Mouse (Mus musculus) heart, adult 2 months (tissue): ENCODE data around the gene Apof. TPM values are rescaled to one million over a fixed set of nuclear protein-coding genes. Genes with fewer than 3 reads are reported as not detected.
A peak's percentile ranks its signal among the peaks of the same experiment; 100 is the strongest.

Source experiments
- DNase-seq, 2 experiments: peaks; one replicate each; pipeline ENCODE4 v3.0.0; 2021
- H3K27ac ChIP-seq: fragments of 200-600 bp; 2 replicates; pipeline ENCODE4 v1.8.1; 2022
- H3K27me3 ChIP-seq: fragments of 200-500 bp; 2 replicates; pipeline ENCODE4 v1.6.1; 2012; ENCODE audit warnings: mild to moderate bottlenecking, low read length, inconsistent platforms, mixed read lengths; ENCODE audit not compliant: control insufficient read depth, insufficient read depth
- H3K36me3 ChIP-seq: fragments of 200-500 bp; 2 replicates; pipeline ENCODE4 v1.6.1; 2012; ENCODE audit warnings: low read length, inconsistent platforms; ENCODE audit not compliant: control insufficient read depth, insufficient read depth
- H3K4me1 ChIP-seq: fragments of 200-500 bp; 2 replicates; pipeline ENCODE4 v1.6.1; 2011; ENCODE audit warnings: low read length; ENCODE audit not compliant: control insufficient read depth, insufficient read depth
- H3K4me3 ChIP-seq: fragments of 200-600 bp; 2 replicates; pipeline ENCODE4 v1.8.1; 2022
- H3K79me2 ChIP-seq: fragments of 200-500 bp; replicated peaks from 2 replicates; pipeline ENCODE4 v1.6.1; 2012; ENCODE audit warnings: mild to moderate bottlenecking, inconsistent platforms, low read length, moderate library complexity, mixed read lengths; ENCODE audit not compliant: control insufficient read depth, insufficient read depth
- H3K9ac ChIP-seq: fragments of 200-500 bp; 2 replicates; pipeline ENCODE4 v1.6.1; 2012; ENCODE audit warnings: low read depth, mild to moderate bottlenecking, control low read depth, inconsistent platforms, low read length, mixed read lengths
- CTCF ChIP-seq: fragments of 200-600 bp; IDR thresholded peaks from 2 replicates; pipeline ENCODE4 v1.8.1; 2022; ENCODE audit warnings: antibody characterized with exemption, mild to moderate bottlenecking, moderate library complexity
- EP300 ChIP-seq: fragments of 200-500 bp; IDR thresholded peaks from 2 replicates; pipeline ENCODE4 v1.6.1; 2011; ENCODE audit warnings: low read depth, low read length, control low read depth; ENCODE audit not compliant: insufficient read depth
- POLR2A ChIP-seq: fragments of 200-500 bp; IDR thresholded peaks from 2 replicates; pipeline ENCODE4 v1.6.1; 2011; ENCODE audit warnings: mild to moderate bottlenecking, low read depth, low read length, control low read depth; ENCODE audit not compliant: insufficient read depth
- WGBS: fragments of 180-500 bp; shearing (Covaris S2); methylation state at CpG from one replicate; pipeline ENCODE4 v1.1.7; 2018; 5-methylcytosine and 5-hydroxymethylcytosine counted together
- intact Hi-C: fragments of 180-260 bp; cut with DNase I; formaldehyde crosslinking; loops from one replicate; pipeline ENCODE4 v1.15.1; 2025
- polyA plus RNA-seq: library from polyadenylated mRNA; depleted of rRNA; stranded (reverse); fragments of >200 nt; gene quantifications from 2 replicates; pipeline ENCODE4 v1.2.3, GENCODE M21; 2012; rRNA removed
- total RNA-seq, 2 experiments: library from RNA; stranded (reverse); gene quantifications; 2 replicates each; pipeline ENCODE4 v1.2.3; 2021

Apof gene
- total and polyA plus RNA-seq, 3 experiments = not detected

- no peak for TF ChIP-seq POLR2A
- TF ChIP-seq CTCF = no peak
- TF ChIP-seq EP300 = no peak
- intact Hi-C loops = no loop called here
- WGBS = 93% methylated on average over 7 of the region's 7 CpGs
- H3K4me1 ChIP-seq = no peaks in the 10 kb centered on the region
- H3K27me3 ChIP-seq = no peaks in the 10 kb centered on the region
- H3K36me3 ChIP-seq = no peaks in the 10 kb centered on the region
- no peak overlapping the region for H3K27ac ChIP-seq
- no peak overlapping the region for H3K4me3 ChIP-seq
- H3K9ac ChIP-seq = no peak overlapping the region
- H3K79me2 ChIP-seq = no peaks in the 10 kb centered on the region
- DNase-seq = no peak
Observed at GRCm38 (mm10) chr10:128309654-128310053, 41.2 kb downstream of the Apof start.

- TF ChIP-seq EP300 (no peak), POLR2A (no peak), CTCF (no peak)
- Histone ChIP-seq H3K36me3 (no peaks in the 10 kb centered on the region), H3K9ac (no peak overlapping the region), H3K79me2 (no peaks in the 10 kb centered on the region), H3K4me1 (no peaks in the 10 kb centered on the region), H3K4me3 (no peak overlapping the region), H3K27me3 (no peaks in the 10 kb centered on the region), H3K27ac (no peak overlapping the region)
- 34% methylated on average over 11 of the region's 11 CpGs for WGBS
- peak; percentile 20 to 33 for DNase-seq
- intact Hi-C loops = no loop called here
Observed at GRCm38 (mm10) chr10:128310177-128310576, 41.7 kb downstream of the Apof start.

- H3K27me3 ChIP-seq = no peaks in the 10 kb centered on the region
- H3K79me2 ChIP-seq = no peaks in the 10 kb centered on the region
- no peaks in the 10 kb centered on the region for H3K36me3 ChIP-seq
- H3K27ac ChIP-seq = no peak overlapping the region
- WGBS = 36% methylated on average over 4 of the region's 4 CpGs
- TF ChIP-seq CTCF (no peak), EP300 (no peak), POLR2A (no peak)
- DNase-seq = no peak
- intact Hi-C loops = no loop called here
- H3K4me1 ChIP-seq = no peaks in the 10 kb centered on the region
- no peak overlapping the region for H3K4me3 ChIP-seq
- no peak overlapping the region for H3K9ac ChIP-seq
Observed at GRCm38 (mm10) chr10:128310902-128311301, 42.4 kb downstream of the Apof start.

- Histone ChIP-seq H3K4me1 (no peaks in the 10 kb centered on the region), H3K4me3 (no peak overlapping the region), H3K79me2 (no peaks in the 10 kb centered on the region), H3K36me3 (no peaks in the 10 kb centered on the region), H3K27ac (no peak overlapping the region), H3K9ac (no peak overlapping the region), H3K27me3 (no peaks in the 10 kb centered on the region)
- no peak for DNase-seq
- no peak for TF ChIP-seq CTCF
- TF ChIP-seq POLR2A = no peak
- no peak for TF ChIP-seq EP300
- intact Hi-C loops = no loop called here
- WGBS = 91% methylated on average over 8 of the region's 8 CpGs
Observed at GRCm38 (mm10) chr10:128315578-128315977, 47.1 kb downstream of the Apof start.

Other genes starting within 250 kb of the Apof start
- gene Naca, start 233.1 kb upstream of the Apof start, total RNA-seq = 100 to 1,000 TPM; 436 to 544 TPM
- 204 and 212 TPM in 2 replicates for gene Naca, start 233.1 kb upstream of the Apof start, polyA plus RNA-seq
- 10 to 100 TPM; 96.0 to 97.3 TPM for gene Ptges3, start 209.7 kb upstream of the Apof start, total RNA-seq
- 16.3 and 19.2 TPM in 2 replicates for gene Ptges3, start 209.7 kb upstream of the Apof start, polyA plus RNA-seq
- gene Atp5b, start 185.4 kb upstream of the Apof start, total RNA-seq = 1,000 to 10,000 TPM; 7,689 to 9,158 TPM
- 8,017 and 9,446 TPM in 2 replicates for gene Atp5b, start 185.4 kb upstream of the Apof start, polyA plus RNA-seq
- 10 to 100 TPM; 18.4 to 22.4 TPM for gene Baz2a, start 177.1 kb upstream of the Apof start, total RNA-seq
- 15.5 and 23.7 TPM in 2 replicates for gene Baz2a, start 177.1 kb upstream of the Apof start, polyA plus RNA-seq
- 10 to 100 TPM; 91.9 to 94.7 TPM for gene Rbms2, start 88.4 kb upstream of the Apof start, total RNA-seq
- 98.4 and 108 TPM in 2 replicates for gene Rbms2, start 88.4 kb upstream of the Apof start, polyA plus RNA-seq
- under 1 TPM; 0.75 to 0.78 TPM for gene Gls2, start 74.2 kb upstream of the Apof start, total RNA-seq
- 1.00 and 1.4 TPM in 2 replicates for gene Gls2, start 74.2 kb upstream of the Apof start, polyA plus RNA-seq
- gene Spryd4, start 56.9 kb upstream of the Apof start, total RNA-seq = 10 to 100 TPM; 35.0 to 37.5 TPM
- 32.1 and 48.4 TPM in 2 replicates for gene Spryd4, start 56.9 kb upstream of the Apof start, polyA plus RNA-seq
- not detected for gene Mip, start 42.8 kb upstream of the Apof start, total RNA-seq
- not detected in 2 replicates for gene Mip, start 42.8 kb upstream of the Apof start, polyA plus RNA-seq
- 1 to 10 TPM; 6.5 to 7.6 TPM for gene Timeless, start 36.6 kb upstream of the Apof start, total RNA-seq
- 5.7 and 9.6 TPM in 2 replicates for gene Timeless, start 36.6 kb upstream of the Apof start, polyA plus RNA-seq
- gene Apon, start 14.6 kb upstream of the Apof start, total RNA-seq = not detected
- gene Apon, start 14.6 kb upstream of the Apof start, polyA plus RNA-seq = 0.18 TPM in 1 of 2 replicates, not detected in the other
- gene Stat2, start 1.9 kb downstream of the Apof start, total RNA-seq = 10 to 100 TPM in 1 of 2 experiments, 1 to 10 TPM in 1; 7.3 to 12.2 TPM
- 11.0 and 17.5 TPM in 2 replicates for gene Stat2, start 1.9 kb downstream of the Apof start, polyA plus RNA-seq
- gene Il23a, start 30.1 kb downstream of the Apof start, total RNA-seq = under 1 TPM in 1 of 2 experiments, not detected in 1; 0.16 TPM
- gene Il23a, start 30.1 kb downstream of the Apof start, polyA plus RNA-seq = 0.12 TPM in 1 of 2 replicates, not detected in the other
- 1 to 10 TPM; 6.5 to 6.9 TPM for gene Pan2, start 34.7 kb downstream of the Apof start, total RNA-seq
- 15.2 and 19.8 TPM in 2 replicates for gene Pan2, start 34.7 kb downstream of the Apof start, polyA plus RNA-seq
- gene Cnpy2, start 53.8 kb downstream of the Apof start, total RNA-seq = 10 to 100 TPM; 58.9 to 65.3 TPM
- 27.8 and 48.0 TPM in 2 replicates for gene Cnpy2, start 53.8 kb downstream of the Apof start, polyA plus RNA-seq
- gene Cs, start 69.1 kb downstream of the Apof start, total RNA-seq = 1,000 to 10,000 TPM in 1 of 2 experiments, 100 to 1,000 TPM in 1; 947 to 1,091 TPM
- 1,148 and 1,658 TPM in 2 replicates for gene Cs, start 69.1 kb downstream of the Apof start, polyA plus RNA-seq
- gene Coq10a, start 100.3 kb downstream of the Apof start, total RNA-seq = 100 to 1,000 TPM; 332 to 391 TPM
- gene Coq10a, start 100.3 kb downstream of the Apof start, polyA plus RNA-seq = 356 and 500 TPM in 2 replicates
- 10 to 100 TPM; 41.8 to 47.5 TPM for gene Ankrd52, start 108.4 kb downstream of the Apof start, total RNA-seq
- 29.2 and 34.6 TPM in 2 replicates for gene Ankrd52, start 108.4 kb downstream of the Apof start, polyA plus RNA-seq
- gene Slc39a5, start 132.6 kb downstream of the Apof start, total RNA-seq = not detected
- gene Slc39a5, start 132.6 kb downstream of the Apof start, polyA plus RNA-seq = not detected in 2 replicates
- 10 to 100 TPM; 45.2 to 48.2 TPM for gene Nabp2, start 142.8 kb downstream of the Apof start, total RNA-seq
- gene Nabp2, start 142.8 kb downstream of the Apof start, polyA plus RNA-seq = 25.0 and 25.1 TPM in 2 replicates
- gene Rnf41, start 143.0 kb downstream of the Apof start, total RNA-seq = 10 to 100 TPM; 15.8 to 16.9 TPM
- gene Rnf41, start 143.0 kb downstream of the Apof start, polyA plus RNA-seq = 12.5 and 17.8 TPM in 2 replicates
- 10 to 100 TPM; 75.5 to 77.6 TPM for gene Smarcc2, start 190.6 kb downstream of the Apof start, total RNA-seq
- gene Smarcc2, start 190.6 kb downstream of the Apof start, polyA plus RNA-seq = 49.1 and 61.1 TPM in 2 replicates
- 100 to 1,000 TPM; 242 to 302 TPM for gene Myl6, start 225.5 kb downstream of the Apof start, total RNA-seq
- 379 and 468 TPM in 2 replicates for gene Myl6, start 225.5 kb downstream of the Apof start, polyA plus RNA-seq
- gene Myl6b, start 230.0 kb downstream of the Apof start, total RNA-seq = 1 to 10 TPM; 3.5 to 3.8 TPM
- gene Myl6b, start 230.0 kb downstream of the Apof start, polyA plus RNA-seq = 2.9 and 4.1 TPM in 2 replicates